Mouse (Mus musculus) G1E (cell line): ENCODE results near the gene Abcf1. TPM values are rescaled to one million over a fixed set of nuclear protein-coding genes. Genes with fewer than 3 reads are reported as not detected.
"Not testable (repeated sequence)": the region's sequence is repeated elsewhere in the genome, so short reads cannot be mapped to it uniquely, and the experiment has no call there.

Experiments
- ATAC-seq: 2 replicates; pipeline ENCODE4 v1.8.0; 2016; ENCODE audit warnings: mild to moderate bottlenecking; ENCODE audit not compliant: insufficient number of reproducible peaks, poor library complexity, low FRiP score, severe bottlenecking; ENCODE audit errors: extremely low read depth
- DNase-seq: peaks from one replicate; pipeline ENCODE4 v3.0.0; 2012; ENCODE audit warnings: low spot score
- H3K27me3 ChIP-seq: 2 replicates; pipeline ENCODE4 v1.6.1; 2012; ENCODE audit warnings: mild to moderate bottlenecking, low read length, inconsistent platforms; ENCODE audit not compliant: insufficient read depth
- H3K36me3 ChIP-seq: replicated peaks from 2 replicates; pipeline ENCODE3; 2012; ENCODE audit warnings: mild to moderate bottlenecking, inconsistent platforms
- H3K4me1 ChIP-seq: 2 replicates; pipeline ENCODE4 v1.6.1; 2012; ENCODE audit warnings: low read depth, low read length, inconsistent platforms, mixed read lengths; ENCODE audit not compliant: insufficient read depth
- H3K4me3 ChIP-seq: 2 replicates; pipeline ENCODE4 v1.5.1; 2012; ENCODE audit warnings: low read depth, mild to moderate bottlenecking, inconsistent platforms, low read length, moderate library complexity, mixed read lengths
- H3K9me3 ChIP-seq: replicated peaks from 2 replicates; pipeline ENCODE4 v1.6.1; 2012; ENCODE audit warnings: inconsistent platforms
- CTCF ChIP-seq: IDR thresholded peaks from 2 replicates; pipeline ENCODE4 v1.5.1; 2012; ENCODE audit warnings: low read depth, low read length, inconsistent platforms, mixed read lengths
- GATA1 ChIP-seq: IDR thresholded peaks from 2 replicates; pipeline ENCODE4 v1.6.1; 2012; ENCODE audit warnings: borderline replicate concordance, low read length, inconsistent platforms, mixed read lengths
- GATA2 ChIP-seq: IDR thresholded peaks from 2 replicates; pipeline ENCODE4 v1.6.1; 2012; ENCODE audit warnings: low read depth, low read length, inconsistent platforms, borderline replicate concordance
- POLR2AphosphoS5 ChIP-seq: IDR thresholded peaks from 2 replicates; pipeline ENCODE4 v1.6.1; 2012; ENCODE audit warnings: low read depth, low read length, inconsistent platforms; ENCODE audit not compliant: insufficient replicate concordance
- TAL1 ChIP-seq: conservative IDR thresholded peaks from 2 replicates; pipeline ENCODE4 v1.6.1; 2012; ENCODE audit warnings: low read depth, low read length, inconsistent platforms, mixed read lengths
- polyA plus RNA-seq: library from polyadenylated mRNA; stranded (reverse); fragments of >175 nt; gene quantifications from 2 replicates; pipeline ENCODE4 v1.2.3, GENCODE M21; 2012
- total RNA-seq, 2 experiments: library from RNA; stranded (forward) in 1 of 2; stranded (reverse) in 1 of 2; fragments of 200-1000 nt in 1 of 2; fragments of >200 nt in 1 of 2; fragmentation: Nextera tagmentation in 1 of 2; gene quantifications; 2 replicates each; pipeline ENCODE4 v1.2.3; 2014 to 2017

Gene Abcf1
- total RNA-seq (2014; fragmentation: Nextera tagmentation), result 77.0 and 80.6 TPM in 2 replicates
- 129 and 176 TPM in 2 replicates for total RNA-seq (2017)
- 167 and 196 TPM in 2 replicates for polyA plus RNA-seq

DNA sequence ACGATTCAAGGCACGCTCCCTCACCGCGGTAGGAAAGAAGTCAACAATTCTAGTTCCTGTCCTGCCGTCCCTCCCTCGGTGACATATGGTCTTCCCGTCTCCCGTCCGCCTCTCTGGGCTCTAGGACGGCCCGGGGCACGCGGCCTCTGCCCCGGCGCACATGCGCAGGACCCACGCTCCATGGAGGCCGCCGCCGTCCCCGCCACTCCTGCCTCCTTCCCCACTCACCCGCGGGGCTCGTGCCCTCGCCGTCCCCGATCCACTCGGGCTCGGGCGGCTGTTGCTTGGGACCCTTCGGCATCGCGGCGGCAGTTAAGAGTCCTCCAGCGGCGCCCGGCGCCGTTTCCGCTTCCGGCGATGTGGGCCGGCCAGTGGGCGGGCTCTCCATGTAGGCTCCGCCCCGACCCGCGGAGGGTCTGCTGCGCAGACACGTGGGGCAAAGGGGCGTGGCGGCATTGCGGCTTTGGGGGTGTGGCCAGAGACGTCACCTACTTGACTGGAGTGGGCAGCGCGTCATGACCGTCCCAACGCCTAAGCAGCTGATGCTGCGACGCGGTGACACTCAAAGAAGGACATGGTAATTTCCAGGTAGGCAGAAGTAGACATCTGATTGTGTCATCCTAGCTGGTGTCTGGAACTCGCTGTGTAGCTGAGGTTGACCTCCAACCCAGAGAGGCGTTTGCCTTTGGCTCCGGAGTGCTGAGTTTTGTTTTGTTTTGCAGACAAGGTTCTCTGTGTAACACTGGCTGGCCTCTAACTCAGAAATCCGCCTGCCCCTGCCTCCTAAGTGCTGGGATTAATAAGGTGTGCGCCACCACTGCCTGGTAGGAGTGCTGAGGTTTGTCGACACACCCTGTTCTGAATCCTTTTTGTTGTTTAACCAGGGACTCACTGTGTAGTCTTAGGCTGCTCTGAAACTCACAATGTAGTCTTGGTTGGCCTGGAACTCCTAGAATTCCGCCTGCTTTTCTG, at the start of gene Abcf1:
Abcf1 (minus strand) TSS at position 344 of the 972 bp plus-strand sequence.
- peak within 1 kb of the TSS; percentile 95 for H3K4me3 ChIP-seq
- peak; percentile 93 for DNase-seq
- peak; percentile 94 for ATAC-seq
- peaks cover 54% of the 10 kb centered on the region for H3K4me1 ChIP-seq
- H3K27me3 ChIP-seq, result no peaks in the 10 kb centered on the region
- peaks cover 75% of the 10 kb centered on the region for H3K36me3 ChIP-seq
- H3K9me3 ChIP-seq, result no peaks in the 10 kb centered on the region
- TF ChIP-seq TAL1 (no peak), POLR2AphosphoS5 (no peak)

DNA sequence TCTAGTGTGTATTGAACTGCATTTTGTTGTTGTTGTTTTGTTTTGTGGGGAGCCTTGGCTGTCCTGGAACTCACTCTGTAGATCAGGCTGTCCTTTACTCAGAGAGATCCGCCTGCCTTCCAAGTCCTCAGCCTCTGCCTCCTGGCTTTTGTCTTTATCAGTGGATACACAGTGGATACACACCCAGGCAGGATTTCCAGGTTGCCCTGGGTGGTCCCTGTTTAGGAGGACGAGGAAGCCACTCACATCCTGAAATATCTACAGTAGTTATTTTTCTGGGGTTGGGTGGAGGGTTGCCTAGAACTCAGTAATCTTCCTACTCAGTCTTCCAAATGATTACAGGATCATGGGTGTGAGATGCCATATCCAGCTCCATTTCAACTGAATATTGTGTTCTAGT, 49.4 kb upstream of the Abcf1 start:
- DNase-seq (no peak), ATAC-seq (no peak)
- no peak for TF ChIP-seq GATA1
- no peak for TF ChIP-seq CTCF
- no peak for TF ChIP-seq POLR2AphosphoS5
- no peak for TF ChIP-seq TAL1
- no peak for TF ChIP-seq GATA2
- peaks cover 83% of the 10 kb centered on the region for H3K4me1 ChIP-seq
- H3K36me3 ChIP-seq, result peaks cover 85% of the 10 kb centered on the region
- H3K4me3 ChIP-seq, result no peak overlapping the region; the same call in 1 of the 2 replicates
- peaks cover 16% of the 10 kb centered on the region for H3K9me3 ChIP-seq
- no peaks in the 10 kb centered on the region for H3K27me3 ChIP-seq

DNA sequence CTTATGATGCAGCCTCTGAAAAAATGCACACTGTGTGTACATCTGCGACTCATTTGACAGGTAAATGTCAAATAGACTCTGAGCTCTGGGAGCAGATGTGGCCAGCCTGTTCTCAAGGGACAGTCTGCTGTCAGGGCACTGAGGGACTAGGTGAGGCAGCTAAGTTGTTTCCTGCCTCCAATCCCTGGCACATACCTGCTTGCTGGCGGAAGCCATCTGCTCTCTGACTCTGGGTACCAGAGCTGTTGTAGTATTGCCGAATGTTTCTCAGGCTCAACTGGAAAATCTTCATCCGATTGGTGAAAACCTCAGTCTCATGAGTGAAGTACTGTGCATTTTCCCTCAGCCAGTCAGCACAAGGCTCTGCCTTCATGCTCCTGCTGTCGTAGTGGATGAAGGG, 47.5 kb upstream of the Abcf1 start:
- Histone ChIP-seq H3K36me3 (peaks cover 70% of the 10 kb centered on the region), H3K4me1 (peaks cover 65% of the 10 kb centered on the region), H3K27me3 (no peaks in the 10 kb centered on the region), H3K9me3 (peaks cover 14% of the 10 kb centered on the region), H3K4me3 (no peak overlapping the region)
- no peak for DNase-seq
- TF ChIP-seq POLR2AphosphoS5 (no peak), GATA2 (no peak), TAL1 (no peak), GATA1 (no peak), CTCF (no peak)
- ATAC-seq, result no peak

DNA sequence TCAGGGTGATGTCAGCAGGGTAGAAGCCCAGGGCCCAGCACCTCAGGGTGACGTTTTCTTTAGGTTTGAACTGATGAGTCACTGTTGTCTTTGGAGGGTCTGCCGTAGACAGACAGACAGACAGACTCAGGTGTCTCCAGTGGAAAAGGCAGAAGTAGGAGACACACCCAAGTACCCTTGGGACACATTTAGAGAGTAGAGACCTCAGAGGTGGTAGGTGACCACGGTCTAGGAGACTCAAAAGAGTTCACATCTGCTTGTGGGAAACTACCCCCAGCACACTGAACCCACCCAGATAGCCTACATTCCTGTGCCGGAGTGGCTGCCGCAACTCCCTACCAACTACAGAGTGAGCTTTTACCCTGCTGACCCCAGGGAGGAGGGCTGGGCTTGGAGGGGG, 45.4 kb upstream of the Abcf1 start:
- TF ChIP-seq TAL1 (no peak), POLR2AphosphoS5 (no peak), CTCF (no peak), GATA1 (no peak), GATA2 (no peak)
- Histone ChIP-seq H3K4me1 (peaks cover 48% of the 10 kb centered on the region), H3K9me3 (no peaks in the 10 kb centered on the region; the same call in 1 of the 2 replicates), H3K27me3 (no peaks in the 10 kb centered on the region), H3K36me3 (peaks cover 52% of the 10 kb centered on the region), H3K4me3 (no peak overlapping the region)
- ATAC-seq, result no peak
- no peak for DNase-seq

DNA sequence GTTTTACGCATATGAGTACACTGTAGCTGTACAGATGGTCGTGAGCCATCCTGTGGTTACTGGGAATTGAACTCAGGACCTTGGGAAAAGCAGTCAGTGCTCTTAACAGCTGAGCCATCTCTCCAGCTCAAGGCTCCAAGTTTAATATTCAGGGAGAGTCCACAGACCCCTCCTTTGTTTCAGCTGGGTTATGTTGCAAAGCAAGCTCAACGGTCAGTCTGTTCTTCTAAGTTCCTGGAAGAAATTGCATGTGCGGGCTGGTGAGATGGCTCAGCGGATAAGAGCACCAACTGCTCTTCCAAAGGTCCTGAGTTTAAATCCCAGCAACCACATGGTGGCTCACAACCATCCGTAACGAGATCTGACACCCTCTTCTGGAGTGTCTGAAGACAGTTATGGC, 34.8 kb upstream of the Abcf1 start:
- not testable (repeated sequence) for H3K4me3 ChIP-seq, ATAC-seq, DNase-seq, H3K27me3 ChIP-seq
- peaks cover 30% of the 10 kb centered on the region for H3K9me3 ChIP-seq
- H3K36me3 ChIP-seq, result peaks cover 62% of the 10 kb centered on the region
- peaks cover 68% of the 10 kb centered on the region for H3K4me1 ChIP-seq

DNA sequence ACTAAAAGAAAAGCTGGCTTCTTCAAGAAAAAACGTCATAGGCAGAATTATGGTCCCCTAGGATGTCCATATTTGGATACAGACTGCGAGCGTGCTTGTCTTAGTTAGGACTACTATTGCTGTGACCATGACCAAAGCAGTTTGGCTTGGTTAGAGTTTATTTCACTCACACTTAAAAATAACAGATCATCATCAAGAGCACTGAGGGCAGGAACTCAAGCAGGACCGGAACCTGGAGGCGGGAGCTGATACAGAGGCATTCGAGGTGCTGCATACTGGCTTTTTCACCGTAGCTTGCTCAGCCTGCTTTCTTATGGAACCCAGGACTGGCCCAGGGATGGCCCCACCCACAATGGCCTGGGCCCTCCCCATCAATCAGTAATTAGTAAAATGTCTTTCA, 33.8 kb upstream of the Abcf1 start:
- H3K9me3 ChIP-seq, result peaks cover 30% of the 10 kb centered on the region
- H3K4me3 ChIP-seq, result no peak overlapping the region; the same call in 1 of the 2 replicates
- DNase-seq (no peak), ATAC-seq (no peak)
- H3K36me3 ChIP-seq, result peaks cover 65% of the 10 kb centered on the region
- H3K4me1 ChIP-seq, result peaks cover 78% of the 10 kb centered on the region
- TF ChIP-seq GATA1, result no peak
- no peak for TF ChIP-seq CTCF
- no peak for TF ChIP-seq GATA2
- no peak for TF ChIP-seq POLR2AphosphoS5
- TF ChIP-seq TAL1, result no peak
- no peaks in the 10 kb centered on the region for H3K27me3 ChIP-seq
